Mouse (Mus musculus) ES-E14 (cell line): Measurements from ENCODE around the gene Fgf10.

Experiments
- HCFC1 ChIP-seq: IDR thresholded peaks from 2 replicates; pipeline ENCODE4 v1.6.1; 2012; ENCODE audit warnings: low read length, inconsistent platforms, borderline replicate concordance; ENCODE audit not compliant: insufficient read depth
- ZC3H11A ChIP-seq: IDR thresholded peaks from 2 replicates; pipeline ENCODE4 v1.6.1; 2012; ENCODE audit warnings: low read depth, mild to moderate bottlenecking, inconsistent platforms, low read length, borderline replicate concordance
- ZNF384 ChIP-seq: IDR thresholded peaks from 2 replicates; pipeline ENCODE4 v1.6.1; 2012; ENCODE audit warnings: low read depth, low read length, inconsistent platforms

GRCm38 (mm10) chr13:118779161-118779560, 109.6 kb downstream of the Fgf10 start:
- TF ChIP-seq HCFC1, result no peak
- no peak for TF ChIP-seq ZNF384
- no peak for TF ChIP-seq ZC3H11A
